Mouse (Mus musculus) C2C12 (cell line): Measurements from ENCODE around the gene Pik3cd.

Source experiments
- CEBPB ChIP-seq: IDR thresholded peaks from one replicate; pipeline ENCODE4 v1.6.1; 2011; ENCODE audit warnings: low read depth, mild to moderate bottlenecking, control low read depth, moderate library complexity
- CTCF ChIP-seq: IDR thresholded peaks from one replicate; pipeline ENCODE4 v1.5.1; 2011; ENCODE audit not compliant: control insufficient read depth, insufficient read depth, insufficient read length
- MAX ChIP-seq: IDR thresholded peaks from one replicate; pipeline ENCODE4 v1.6.1; 2011; ENCODE audit warnings: mild to moderate bottlenecking, control low read depth
- MYOD1 ChIP-seq: IDR thresholded peaks from one replicate; pipeline ENCODE4 v1.6.1; 2011; ENCODE audit warnings: low read depth; ENCODE audit not compliant: control insufficient read depth, insufficient read length
- MYOG ChIP-seq: IDR thresholded peaks from one replicate; pipeline ENCODE4 v1.6.1; 2011; ENCODE audit not compliant: control insufficient read depth, insufficient read length; ENCODE audit errors: extremely low read depth

GRCm38 (mm10) chr4:149660598-149660997, 41.8 kb downstream of the Pik3cd start:
- no peak for TF ChIP-seq MYOD1
- no peak for TF ChIP-seq MYOG
- no peak for TF ChIP-seq CTCF
- TF ChIP-seq MAX, result no peak
- TF ChIP-seq CEBPB, result no peak
